Mouse (Mus musculus) gastrocnemius, postnatal 14 days (tissue): ENCODE results near the gene Aoc1. TPM values are rescaled to one million over a fixed set of nuclear protein-coding genes. Genes with fewer than 3 reads are reported as not detected.
A peak's percentile ranks its signal among the peaks of the same experiment; 100 is the strongest.
"Not testable (repeated sequence)": the region's sequence is repeated elsewhere in the genome, so short reads cannot be mapped to it uniquely, and the experiment has no call there.

Source experiments
- DNase-seq: peaks from one replicate; pipeline ENCODE4 v3.0.0; 2021; ENCODE audit warnings: mixed read lengths
- intact Hi-C: fragments of 180-260 bp; cut with DNase I; formaldehyde crosslinking; loops from one replicate; pipeline ENCODE4 v1.15.1; 2025; ENCODE audit warnings: low total_unique reads
- total RNA-seq, 2 experiments: library from RNA; stranded (reverse); gene quantifications; 2 replicates each; pipeline ENCODE4 v1.2.3; 2021

Gene Aoc1
- total RNA-seq, 2 experiments from 2014 or later: not detected

DNA sequence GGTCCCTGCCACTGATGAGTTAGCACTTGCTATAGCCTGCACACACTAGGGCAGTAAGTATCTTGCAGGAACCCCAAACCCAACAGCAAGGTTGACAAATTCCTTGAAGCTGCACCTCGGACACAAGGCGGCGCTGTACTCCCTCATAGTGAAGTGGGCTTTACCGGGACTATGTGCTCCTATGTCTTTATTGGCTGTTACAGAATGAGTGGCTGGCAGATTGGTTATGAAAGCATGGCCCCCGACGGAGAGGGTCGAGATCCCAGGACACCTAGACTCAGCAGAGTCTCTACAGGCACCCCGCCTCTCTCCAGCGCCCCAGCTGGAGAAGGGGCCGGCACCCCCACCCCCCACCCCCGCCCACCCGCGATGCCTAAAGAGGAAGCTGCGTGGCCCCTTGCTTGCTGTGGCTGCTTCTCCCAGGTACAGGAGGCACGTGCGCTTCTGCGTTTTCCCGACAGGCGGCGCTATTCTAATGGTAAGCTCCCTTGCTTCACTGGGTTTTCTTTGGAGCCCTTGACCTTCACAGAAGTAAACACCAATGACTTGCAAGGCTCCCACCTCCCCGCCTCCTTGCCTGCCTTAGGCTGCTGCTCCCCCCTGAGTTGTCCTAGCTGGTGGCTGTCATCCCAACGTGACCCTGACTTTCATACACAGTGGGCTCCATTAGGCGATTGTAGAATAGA, 12.4 kb upstream of the Aoc1 start:
- DNase-seq: peak; percentile 60
- intact Hi-C loops: no loop called here

DNA sequence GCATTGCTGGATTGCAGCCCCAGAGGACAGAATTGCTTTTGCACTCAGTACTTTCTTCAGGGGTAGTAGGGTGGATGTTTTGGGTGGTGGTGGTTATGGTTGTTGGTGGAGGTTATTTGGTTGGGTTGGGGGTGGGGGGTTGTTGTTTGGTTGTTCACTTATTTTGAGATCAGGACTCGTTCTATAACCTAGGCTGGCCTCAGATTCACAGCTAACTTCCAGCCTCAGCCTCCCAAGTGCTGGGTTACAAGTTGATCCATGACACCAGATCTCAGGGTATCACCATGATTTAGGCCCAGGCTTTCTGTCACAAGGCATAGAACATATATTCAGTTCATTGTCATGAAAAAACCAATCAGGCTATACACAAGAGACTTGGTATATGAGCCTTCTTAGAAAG, 11.8 kb upstream of the Aoc1 start:
- intact Hi-C loops: no loop called here
- DNase-seq: no peak

DNA sequence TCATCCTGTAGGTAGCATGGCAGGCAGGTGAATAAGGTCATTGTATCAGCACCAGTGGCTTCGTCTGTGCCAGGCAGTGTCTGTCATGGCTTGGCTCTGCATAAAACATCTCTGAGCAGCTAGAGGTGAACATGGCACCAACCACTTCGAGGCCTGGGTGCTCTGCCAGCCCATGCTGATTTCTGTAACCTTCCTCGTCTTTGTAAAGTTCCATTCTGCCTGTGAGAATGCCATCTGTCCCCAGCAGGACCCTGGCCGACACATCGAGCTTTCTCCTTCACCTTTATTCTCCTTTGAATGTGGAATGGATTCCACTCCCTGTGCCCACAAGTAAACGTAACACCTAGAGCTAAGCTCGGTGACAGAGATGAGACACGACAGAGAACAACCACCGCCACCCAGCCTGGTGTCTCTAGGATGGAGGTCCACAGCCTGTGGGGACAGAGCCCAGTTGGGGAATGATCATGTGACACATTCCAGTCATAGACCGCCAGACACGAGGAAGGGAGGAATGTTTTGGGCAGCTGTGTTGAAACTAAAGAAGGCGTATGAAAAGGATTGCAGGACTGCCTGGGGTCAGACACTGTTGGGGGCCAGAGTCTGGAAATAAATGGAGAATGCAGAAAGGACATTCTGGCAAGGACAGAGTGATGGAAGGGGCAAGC, 10.9 kb upstream of the Aoc1 start:
- DNase-seq: no peak
- intact Hi-C loops: no loop called here

DNA sequence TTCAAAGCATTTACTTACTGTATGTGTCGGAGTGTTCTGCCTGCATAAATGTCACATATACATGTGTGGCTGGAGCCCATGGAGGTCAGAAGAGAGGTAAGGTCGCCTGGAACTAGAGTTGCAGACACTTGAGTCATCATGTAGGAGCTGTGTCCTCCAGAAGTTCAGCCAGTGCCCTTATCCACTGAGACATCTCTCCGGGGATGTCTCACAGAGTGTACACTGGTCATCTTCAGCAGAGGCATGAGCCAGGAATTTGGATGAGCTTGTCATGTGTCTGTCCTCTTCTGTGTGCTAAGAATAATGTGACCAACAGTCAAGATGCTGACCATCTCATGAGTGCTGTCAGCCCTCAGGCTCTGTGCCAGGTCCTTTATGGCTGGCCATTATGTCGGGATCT, 9.9 kb upstream of the Aoc1 start:
- DNase-seq: no peak
- intact Hi-C loops: no loop called here

DNA sequence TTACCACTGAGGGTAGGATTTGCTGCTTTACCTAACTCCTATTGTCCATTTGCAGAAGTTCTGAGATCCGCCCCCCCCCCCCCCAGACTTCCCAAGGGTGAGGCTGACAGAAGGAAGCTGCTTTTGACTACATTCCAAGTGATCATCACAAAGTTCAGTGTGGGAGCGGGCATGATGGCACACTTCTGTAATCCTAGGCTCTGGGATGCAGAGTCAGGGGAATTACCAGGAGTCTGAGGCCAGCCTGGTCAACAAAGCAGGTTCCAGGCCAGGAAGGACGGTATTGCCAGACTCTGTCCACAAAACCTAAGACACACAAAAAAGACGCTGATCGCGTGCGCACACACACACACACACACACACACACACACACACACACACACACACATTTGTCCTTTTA, 9.2 kb upstream of the Aoc1 start:
- DNase-seq: no peak
- intact Hi-C loops: no loop called here

DNA sequence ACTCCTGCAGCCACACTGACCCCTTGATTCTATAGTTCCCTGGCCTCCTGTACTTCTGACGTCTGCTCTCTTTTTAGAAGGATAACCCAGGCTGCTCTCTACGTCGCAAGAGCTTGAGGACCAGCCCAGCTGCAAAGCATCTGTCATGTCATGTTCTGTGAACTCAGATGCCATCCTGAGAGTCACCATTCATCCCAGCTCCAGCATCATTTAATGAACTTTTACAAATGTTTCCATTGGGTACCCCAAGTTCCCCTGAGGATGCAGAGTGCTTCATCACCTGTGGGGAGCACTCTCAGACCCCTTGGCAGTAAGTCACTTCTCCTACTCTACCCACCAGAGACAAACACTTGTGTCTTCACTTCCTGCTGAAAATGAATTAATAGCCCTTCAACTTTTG, 8.5 kb upstream of the Aoc1 start:
- intact Hi-C loops: no loop called here
- DNase-seq: no peak

DNA sequence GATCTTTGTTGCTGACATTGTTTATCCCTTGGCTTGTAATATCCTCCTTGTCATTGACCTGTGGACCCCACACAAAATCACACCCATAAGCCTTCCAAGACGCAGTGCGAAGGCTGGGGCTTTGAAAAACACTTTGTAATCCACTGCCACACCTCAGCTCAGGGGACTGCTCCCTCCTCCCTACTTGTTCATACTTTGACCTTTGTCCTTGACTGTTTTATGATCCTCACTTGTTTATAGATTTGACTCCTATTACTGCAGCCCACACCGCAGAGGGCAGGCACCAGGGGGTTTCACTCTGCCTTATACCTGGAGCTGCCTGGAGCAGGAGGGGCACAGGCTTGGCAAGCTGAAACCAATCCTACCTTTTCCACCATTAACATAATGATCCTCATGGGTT, 8.0 kb upstream of the Aoc1 start:
- intact Hi-C loops: no loop called here
- DNase-seq: no peak

DNA sequence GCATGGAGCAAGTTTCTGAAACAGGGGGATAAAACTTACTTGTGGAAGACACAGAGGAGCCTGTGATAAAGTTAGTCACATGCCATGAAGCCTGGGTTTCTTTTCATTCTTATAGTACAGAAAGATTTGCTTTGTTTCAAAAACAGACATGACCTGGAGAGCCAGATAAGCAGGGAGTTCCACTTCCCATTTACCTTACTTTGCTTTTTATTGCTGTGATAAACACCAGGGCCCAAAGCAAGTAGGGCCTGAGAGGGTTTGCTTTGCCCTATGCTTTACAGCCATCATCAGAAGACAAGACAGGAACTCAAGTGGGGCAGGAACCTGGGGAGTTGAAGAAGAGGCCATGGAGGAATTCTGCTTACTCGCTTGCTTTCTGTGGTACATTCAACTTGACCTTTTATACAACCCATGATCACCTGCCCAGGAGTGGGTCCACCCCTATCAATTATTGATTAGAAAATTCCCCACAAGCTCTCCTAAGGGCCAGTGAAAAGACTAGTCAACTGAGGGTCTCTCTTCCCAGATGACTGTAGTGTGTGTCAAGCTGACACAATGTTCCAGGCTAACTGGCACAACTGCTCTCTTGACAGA, 7.4 kb upstream of the Aoc1 start:
- no peak for DNase-seq
- intact Hi-C loops: no loop called here

DNA sequence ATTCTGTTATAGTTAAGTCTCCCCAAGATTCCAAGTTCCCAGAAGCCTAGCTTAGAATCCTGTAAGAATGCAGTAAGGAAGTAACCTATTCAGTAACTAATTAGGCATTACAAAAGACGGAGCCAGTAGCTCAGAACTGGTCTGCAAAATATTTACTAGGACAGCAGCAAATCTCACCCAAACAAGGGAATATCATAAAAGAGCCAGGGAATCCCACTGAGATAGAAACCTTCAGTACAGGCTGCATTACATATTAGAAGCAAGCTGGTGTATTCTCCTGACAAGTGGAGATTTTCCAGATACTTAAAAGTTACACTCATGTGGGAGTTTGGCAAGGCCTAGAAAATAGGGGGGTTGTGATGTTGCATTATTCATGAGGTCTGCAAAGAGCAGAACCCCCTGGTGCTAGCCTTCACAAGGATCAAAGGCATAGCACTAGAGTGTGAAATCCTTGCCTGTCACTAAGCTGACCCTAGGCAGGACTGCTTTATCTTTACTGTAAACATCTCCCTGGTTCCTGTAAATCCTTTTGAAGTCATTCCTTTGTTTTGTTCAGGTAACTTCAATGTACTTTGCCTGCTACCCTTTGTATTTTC, 6.2 kb upstream of the Aoc1 start:
- DNase-seq, intact Hi-C loops: not testable (repeated sequence)

DNA sequence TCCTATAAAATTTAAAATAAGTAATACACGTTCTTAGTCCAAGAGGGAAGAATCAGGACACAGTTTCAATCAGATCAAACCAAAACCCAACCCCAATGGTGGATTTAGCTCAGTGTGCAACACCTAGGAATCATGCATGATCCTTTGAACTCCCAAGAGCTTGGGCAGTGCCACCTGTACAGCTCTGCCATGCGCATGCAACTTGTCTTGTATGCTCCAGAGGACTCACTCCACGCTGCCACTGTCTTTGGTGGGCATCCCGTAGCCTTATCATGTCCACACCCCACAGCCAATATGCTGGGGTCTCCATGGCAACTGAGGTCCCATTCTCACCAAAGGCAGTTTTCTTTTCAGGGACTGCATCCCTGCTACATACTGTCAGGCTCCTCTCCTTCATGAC, 5.5 kb upstream of the Aoc1 start:
- no peak for DNase-seq

DNA sequence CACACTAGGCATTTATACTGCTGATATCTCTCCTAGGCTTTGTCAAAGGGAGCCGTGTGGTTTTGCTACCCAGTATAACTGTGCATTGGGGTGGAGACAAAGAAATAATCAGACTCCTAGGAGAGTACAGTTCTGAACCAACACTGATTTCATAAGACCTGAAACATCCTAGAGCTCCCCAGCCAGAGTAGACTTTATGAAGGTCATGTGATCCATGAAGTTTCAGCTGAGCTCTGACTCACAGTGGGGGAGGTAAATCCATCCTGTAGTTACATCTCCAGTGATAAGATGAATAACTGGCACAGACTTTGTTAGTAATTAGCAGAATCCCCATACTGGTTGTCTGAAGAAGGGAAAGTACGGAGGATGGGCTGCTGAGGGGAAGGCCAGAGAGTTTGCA, 2.9 kb upstream of the Aoc1 start:
- DNase-seq: no peak
- intact Hi-C loops: no loop called here

More for the DNA sequence above, 5.5 kb upstream of the Aoc1 start:
- intact Hi-C loops: no loop called here

DNA sequence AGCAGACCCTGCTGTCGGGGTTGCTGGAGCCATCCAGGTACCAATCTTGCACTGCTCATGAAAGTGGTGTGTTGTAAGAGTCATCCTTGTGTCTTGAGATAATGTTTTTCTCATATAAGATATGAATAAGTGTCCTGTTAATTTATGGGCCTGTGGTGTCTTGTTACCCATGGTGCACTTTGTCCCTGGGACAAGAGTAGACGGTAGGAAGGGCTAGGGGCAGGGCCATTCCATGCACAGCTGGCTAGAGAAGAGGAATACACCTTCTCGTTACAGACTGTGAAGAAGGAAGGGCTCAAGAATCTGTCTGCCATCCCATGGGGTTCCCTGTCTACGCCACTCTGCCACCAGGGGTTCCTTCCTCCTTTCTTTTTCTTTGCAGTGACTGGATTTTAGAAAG, 1.9 kb downstream of the Aoc1 start:
- no peak for DNase-seq
- intact Hi-C loops: no loop called here

DNA sequence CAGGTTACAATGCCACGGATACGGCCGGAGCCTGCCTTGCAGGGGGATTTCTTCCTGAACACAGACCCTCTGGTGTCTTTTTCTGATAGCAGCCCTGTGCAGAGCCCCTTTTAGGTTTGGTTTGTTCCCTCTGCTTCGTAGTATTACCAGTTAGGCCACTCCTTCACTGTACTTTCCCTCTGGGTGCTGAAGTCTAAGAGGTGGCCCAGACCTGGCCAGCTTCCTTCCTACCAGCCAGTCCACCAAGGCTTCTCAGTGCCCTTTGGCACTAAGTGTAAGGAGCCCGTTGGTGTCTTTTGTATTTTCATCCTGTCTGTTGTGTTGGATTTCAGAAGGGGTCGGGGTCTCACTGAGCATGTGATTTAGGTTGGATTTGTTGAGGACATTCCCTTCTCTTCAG, 2.8 kb downstream of the Aoc1 start:
- intact Hi-C loops: no loop called here
- DNase-seq: no peak

DNA sequence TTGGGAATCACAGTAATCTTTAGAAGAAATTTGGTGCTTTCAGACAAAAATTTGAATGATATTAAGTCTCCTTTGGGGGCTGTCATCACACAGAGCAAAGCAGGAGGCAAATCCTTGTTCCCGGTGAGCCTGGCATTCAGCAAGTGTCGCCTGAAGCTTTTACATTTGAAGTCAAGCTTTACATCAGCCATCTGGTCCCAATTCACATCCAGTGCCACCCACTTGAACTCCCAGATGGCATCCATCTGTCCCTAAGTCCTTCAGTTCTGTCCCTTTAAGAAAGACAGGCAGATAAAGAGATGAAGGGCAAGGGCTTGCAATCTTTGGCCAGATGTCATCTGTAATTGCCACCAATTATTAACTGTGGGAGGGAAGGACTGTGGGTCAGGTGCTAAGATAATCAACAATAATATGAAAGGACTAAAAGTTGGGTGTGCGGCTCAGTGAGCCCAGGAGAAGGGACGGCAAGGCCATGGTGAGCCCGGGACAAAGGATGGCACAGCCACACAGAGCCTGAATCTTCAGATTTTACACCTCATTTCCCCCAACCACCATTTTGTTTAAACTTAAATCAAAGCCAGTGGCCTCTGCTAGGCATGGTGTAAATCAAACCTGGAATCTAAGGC, 3.9 kb downstream of the Aoc1 start:
- intact Hi-C loops: no loop called here
- DNase-seq: no peak

DNA sequence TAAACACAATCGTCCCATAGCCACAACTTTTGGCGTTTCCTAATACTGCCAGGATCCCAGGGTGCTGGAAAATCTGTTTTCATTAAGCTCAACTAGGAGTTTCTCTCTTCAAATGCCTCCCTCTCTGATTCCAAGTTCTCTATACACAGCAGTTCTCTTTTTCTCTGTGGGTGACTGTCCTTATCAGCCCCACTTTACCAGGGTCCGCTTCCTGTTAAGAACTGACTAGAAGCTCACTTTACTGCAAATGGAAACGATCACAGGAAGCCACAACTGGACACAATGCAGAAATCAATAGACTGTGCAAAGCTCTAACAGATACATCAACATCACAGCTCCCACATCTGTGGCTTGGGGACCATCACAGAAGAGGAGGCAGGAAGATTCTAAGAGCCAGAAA, 21.5 kb downstream of the Aoc1 start:
- intact Hi-C loops: no loop called here
- DNase-seq: no peak

DNA sequence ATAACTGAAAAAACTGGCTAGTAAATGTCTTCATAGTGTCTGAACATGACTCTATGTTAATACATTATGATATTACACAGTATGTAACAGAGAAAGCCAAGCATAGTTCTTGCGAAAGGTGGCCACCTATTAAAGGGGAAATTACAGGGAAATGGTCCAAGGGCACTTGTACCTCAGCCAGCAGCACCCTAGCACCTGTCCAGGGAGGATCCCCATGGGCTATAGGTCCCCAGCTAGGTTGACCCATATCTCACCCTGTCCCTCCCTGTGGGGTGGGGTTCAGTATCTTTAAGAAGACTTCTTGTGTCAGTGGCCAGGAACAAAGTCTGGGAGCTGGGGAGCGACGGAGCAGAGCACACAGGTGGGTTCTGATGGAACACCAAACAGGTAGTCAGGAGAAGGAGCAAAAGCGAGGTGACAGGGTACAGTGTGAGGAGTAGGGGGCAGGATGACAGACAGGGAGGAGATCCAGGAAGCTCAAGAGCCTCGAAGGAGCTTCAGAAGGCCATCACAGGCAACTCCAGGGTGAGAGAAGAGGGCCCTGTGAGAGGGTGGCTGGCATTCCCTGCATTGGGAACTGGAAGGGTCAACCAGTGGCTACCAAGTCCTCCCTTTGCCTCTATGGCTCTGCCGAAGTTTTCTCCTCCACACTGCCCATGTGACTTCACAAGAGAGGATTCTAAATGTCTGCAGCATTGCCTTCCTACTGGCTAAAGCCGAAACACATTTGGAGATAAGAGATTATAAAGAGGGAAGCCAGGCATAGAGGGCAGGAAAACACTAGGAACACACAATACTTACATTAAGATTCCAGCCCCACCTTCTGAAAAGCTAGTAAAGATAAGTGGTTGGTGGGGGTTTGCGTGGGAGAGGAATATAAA, 22.5 kb downstream of the Aoc1 start:
- intact Hi-C loops: no loop called here
- DNase-seq: no peak

DNA sequence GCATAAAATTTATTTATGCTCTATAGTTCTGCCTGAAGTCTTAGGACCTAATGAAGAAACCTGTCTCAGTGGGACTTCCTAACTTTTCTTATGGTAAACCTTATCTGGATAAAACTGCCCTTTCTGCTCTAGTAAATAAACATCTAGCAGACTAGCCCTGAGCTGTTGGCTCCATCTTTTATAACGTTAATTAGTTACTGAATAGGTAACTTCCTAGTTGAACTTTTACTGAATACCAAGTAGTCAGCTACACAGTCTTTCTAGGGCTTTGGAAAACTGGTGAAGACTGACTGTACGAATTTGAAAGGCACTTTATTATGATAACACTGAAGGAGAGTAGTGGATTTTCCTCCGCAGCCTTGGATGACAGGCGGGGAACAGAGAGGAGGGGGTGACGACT, 23.2 kb downstream of the Aoc1 start:
- intact Hi-C loops: no loop called here
- no peak for DNase-seq

DNA sequence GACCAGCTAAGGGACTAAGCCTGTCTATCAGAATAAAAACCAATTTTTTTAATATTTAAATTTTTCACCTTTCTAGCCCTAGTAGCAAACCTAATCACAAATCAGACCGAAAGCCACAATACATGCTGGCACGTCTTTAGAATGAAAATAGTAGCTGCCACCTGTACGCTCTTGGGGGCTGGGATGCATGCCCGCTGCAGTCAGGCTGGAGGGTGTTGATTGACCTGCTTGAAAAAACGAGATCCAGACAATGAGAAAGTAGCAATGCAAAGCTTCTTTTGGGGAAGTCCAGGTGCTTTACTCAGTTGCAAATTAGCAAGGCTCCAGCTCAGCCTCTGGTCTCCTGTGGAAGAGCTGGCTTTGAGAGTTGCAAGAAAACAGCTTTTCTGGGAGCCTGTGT, 24.3 kb downstream of the Aoc1 start:
- DNase-seq: no peak
- intact Hi-C loops: no loop called here

DNA sequence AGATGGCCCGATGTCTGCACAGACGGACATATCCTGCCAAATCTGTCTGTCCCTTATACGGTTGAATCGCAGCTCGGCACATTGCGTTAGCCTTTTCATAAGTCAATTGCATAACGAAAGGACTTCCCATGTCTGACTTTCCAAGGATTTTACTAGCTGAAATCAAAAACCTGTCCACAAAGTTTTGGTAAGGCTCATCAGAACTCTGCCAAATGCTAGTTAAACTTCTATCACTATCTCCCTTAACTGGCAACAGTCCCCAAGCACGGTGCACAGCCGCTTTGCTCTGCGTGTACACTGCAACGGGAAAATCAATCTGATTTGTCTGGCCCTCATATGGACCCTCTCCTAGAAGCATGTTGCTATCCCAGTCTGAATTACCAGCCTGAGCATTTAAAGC, 28.6 kb downstream of the Aoc1 start:
- intact Hi-C loops, DNase-seq: not testable (repeated sequence)
